Mouse (Mus musculus): ENCODE data around the gene Myo18b. TPM values are rescaled to one million over a fixed set of nuclear protein-coding genes. Genes with fewer than 3 reads are reported as not detected.

The Myo18b gene
- polyA plus RNA-seq (2015; fragmentation: Nextera tagmentation; extraction: Ambion mirVana) = 1.5 and 1.9 TPM in 2 replicates

- H3K36me3 ChIP-seq = no peaks in the 10 kb centered on the region
- H3K9ac ChIP-seq = no peak within 1 kb of the TSS
- ATAC-seq (ENCODE audit: low FRiP score, low read depth) = peak; percentile 32; the same call in 1 of the 2 replicates
- WGBS = 76% methylated on average over 17 of the region's 17 CpGs
- no peaks in the 10 kb centered on the region for H3K27me3 ChIP-seq
- H3K4me1 ChIP-seq = no peaks in the 10 kb centered on the region
- H3K9me3 ChIP-seq = no peaks in the 10 kb centered on the region
- no peak within 1 kb of the TSS for H3K27ac ChIP-seq
- H3K4me3 ChIP-seq = no peak within 1 kb of the TSS
- H3K4me2 ChIP-seq (replicated peaks) = no peak within 1 kb of the TSS
Observed at GRCm38 (mm10) chr5:112895674-112896654, at the start of gene Myo18b. Gene Myo18b (minus strand): TSS chr5:112896362.

- no peak for ATAC-seq (ENCODE audit: low FRiP score, low read depth)
- Histone ChIP-seq H3K9me3 (no peaks in the 10 kb centered on the region), H3K27me3 (no peaks in the 10 kb centered on the region), H3K4me2 (replicated peaks) (no peak overlapping the region), H3K4me1 (peaks cover 12% of the 10 kb centered on the region), H3K9ac (no peak overlapping the region), H3K36me3 (peaks cover 20% of the 10 kb centered on the region; the same call in 1 of the 2 replicates), H3K4me3 (no peak overlapping the region), H3K27ac (no peak overlapping the region)
- 55% methylated on average over 7 of the region's 7 CpGs for WGBS
Observed at GRCm38 (mm10) chr5:112945925-112946324, 49.8 kb upstream of the Myo18b start.

- Histone ChIP-seq H3K36me3 (peaks cover 29% of the 10 kb centered on the region), H3K27ac (no peak overlapping the region), H3K9ac (no peak overlapping the region), H3K27me3 (no peaks in the 10 kb centered on the region), H3K4me3 (no peak overlapping the region), H3K4me2 (replicated peaks) (no peak overlapping the region), H3K9me3 (no peaks in the 10 kb centered on the region), H3K4me1 (peaks cover 12% of the 10 kb centered on the region)
- ATAC-seq (ENCODE audit: low FRiP score, low read depth) = no peak
- WGBS = 48% methylated on average over 7 of the region's 7 CpGs
Observed at GRCm38 (mm10) chr5:112942244-112942643, 46.1 kb upstream of the Myo18b start.

GRCm38 (mm10) chr5:112941001-112941400 lies 44.8 kb upstream of the Myo18b start:
- WGBS = 87% methylated on average over 12 of the region's 12 CpGs

GRCm38 (mm10) chr5:112936632-112937031 lies 40.5 kb upstream of the Myo18b start:
- Histone ChIP-seq H3K36me3 (peaks cover 34% of the 10 kb centered on the region), H3K9ac (no peak overlapping the region), H3K27ac (no peak overlapping the region), H3K27me3 (no peaks in the 10 kb centered on the region), H3K4me1 (peaks cover 11% of the 10 kb centered on the region; the same call in 1 of the 2 replicates), H3K4me2 (replicated peaks) (no peak overlapping the region), H3K4me3 (no peak overlapping the region), H3K9me3 (no peaks in the 10 kb centered on the region)
- no peak for ATAC-seq (ENCODE audit: low FRiP score, low read depth)
- WGBS = 74% methylated on average over 10 of the region's 10 CpGs

More at GRCm38 (mm10) chr5:112941001-112941400, 44.8 kb upstream of the Myo18b start:
- no peak overlapping the region for H3K9ac ChIP-seq
- H3K9me3 ChIP-seq = no peaks in the 10 kb centered on the region
- no peak overlapping the region for H3K4me3 ChIP-seq
- no peaks in the 10 kb centered on the region for H3K27me3 ChIP-seq
- peaks cover 38% of the 10 kb centered on the region for H3K36me3 ChIP-seq
- peaks cover 6% of the 10 kb centered on the region for H3K4me1 ChIP-seq
- no peak overlapping the region for H3K27ac ChIP-seq
- no peak for ATAC-seq (ENCODE audit: low FRiP score, low read depth)
- no peak overlapping the region for H3K4me2 ChIP-seq (replicated peaks)

GRCm38 (mm10) chr5:112935436-112935835 lies 39.3 kb upstream of the Myo18b start:
- 89% methylated on average over 8 of the region's 8 CpGs for WGBS
- Histone ChIP-seq H3K36me3 (peaks cover 27% of the 10 kb centered on the region), H3K4me3 (no peak overlapping the region), H3K4me1 (peaks cover 11% of the 10 kb centered on the region; the same call in 1 of the 2 replicates), H3K27ac (no peak overlapping the region), H3K9ac (no peak overlapping the region), H3K27me3 (no peaks in the 10 kb centered on the region), H3K4me2 (replicated peaks) (no peak overlapping the region), H3K9me3 (no peaks in the 10 kb centered on the region)
- no peak for ATAC-seq (ENCODE audit: low FRiP score, low read depth)

GRCm38 (mm10) chr5:112932878-112933567 lies 36.9 kb upstream of the Myo18b start:
- peaks cover 29% of the 10 kb centered on the region for H3K36me3 ChIP-seq
- H3K4me3 ChIP-seq = no peak overlapping the region
- no peak overlapping the region for H3K4me2 ChIP-seq (replicated peaks)
- no peak overlapping the region for H3K27ac ChIP-seq
- no peak overlapping the region for H3K9ac ChIP-seq
- no peak for ATAC-seq (ENCODE audit: low FRiP score, low read depth)
- no peaks in the 10 kb centered on the region for H3K27me3 ChIP-seq
- peaks cover 17% of the 10 kb centered on the region for H3K4me1 ChIP-seq
- no peaks in the 10 kb centered on the region for H3K9me3 ChIP-seq
- WGBS = 64% methylated on average over 11 of the region's 11 CpGs

GRCm38 (mm10) chr5:112931901-112932300 lies 35.7 kb upstream of the Myo18b start:
- 84% methylated on average over 5 of the region's 5 CpGs for WGBS
- no peak overlapping the region for H3K4me3 ChIP-seq
- no peak for ATAC-seq (ENCODE audit: low FRiP score, low read depth)

GRCm38 (mm10) chr5:112928201-112928881 lies 32.2 kb upstream of the Myo18b start:
- peaks cover 12% of the 10 kb centered on the region for H3K4me1 ChIP-seq
- 42% methylated on average over 10 of the region's 10 CpGs for WGBS
- no peak for ATAC-seq (ENCODE audit: low FRiP score, low read depth)
- H3K4me2 ChIP-seq (replicated peaks) = no peak overlapping the region
- no peak overlapping the region for H3K9ac ChIP-seq
- no peak overlapping the region for H3K4me3 ChIP-seq
- H3K27me3 ChIP-seq = no peaks in the 10 kb centered on the region
- H3K36me3 ChIP-seq = peaks cover 26% of the 10 kb centered on the region
- no peak overlapping the region for H3K27ac ChIP-seq
- H3K9me3 ChIP-seq = no peaks in the 10 kb centered on the region

More at GRCm38 (mm10) chr5:112931901-112932300, 35.7 kb upstream of the Myo18b start:
- Histone ChIP-seq H3K27me3 (no peaks in the 10 kb centered on the region), H3K27ac (no peak overlapping the region), H3K4me2 (replicated peaks) (no peak overlapping the region), H3K4me1 (peaks cover 18% of the 10 kb centered on the region), H3K36me3 (peaks cover 25% of the 10 kb centered on the region), H3K9me3 (no peaks in the 10 kb centered on the region), H3K9ac (no peak overlapping the region)

GRCm38 (mm10) chr5:112925422-112925821 lies 29.3 kb upstream of the Myo18b start:
- ATAC-seq (ENCODE audit: low FRiP score, low read depth) = no peak
- Histone ChIP-seq H3K4me3 (no peak overlapping the region), H3K36me3 (peaks cover 27% of the 10 kb centered on the region), H3K4me2 (replicated peaks) (no peak overlapping the region), H3K27me3 (no peaks in the 10 kb centered on the region), H3K9me3 (no peaks in the 10 kb centered on the region), H3K27ac (no peak overlapping the region), H3K4me1 (peaks cover 7% of the 10 kb centered on the region; the same call in 1 of the 2 replicates), H3K9ac (no peak overlapping the region)
- 94% methylated on average over 5 of the region's 5 CpGs for WGBS

GRCm38 (mm10) chr5:112924806-112925205 lies 28.6 kb upstream of the Myo18b start:
- H3K36me3 ChIP-seq = peaks cover 27% of the 10 kb centered on the region
- peaks cover 7% of the 10 kb centered on the region; the same call in 1 of the 2 replicates for H3K4me1 ChIP-seq
- no peak overlapping the region for H3K4me2 ChIP-seq (replicated peaks)
- ATAC-seq (ENCODE audit: low FRiP score, low read depth) = no peak
- H3K4me3 ChIP-seq = no peak overlapping the region
- H3K27me3 ChIP-seq = no peaks in the 10 kb centered on the region
- H3K9me3 ChIP-seq = no peaks in the 10 kb centered on the region
- no peak overlapping the region for H3K9ac ChIP-seq
- WGBS = 87% methylated on average over 8 of the region's 8 CpGs
- H3K27ac ChIP-seq = no peak overlapping the region
